Mouse (Mus musculus) kidney, embryonic 14.5 days (tissue): ENCODE results near the gene Abhd18. TPM values are rescaled to one million over a fixed set of nuclear protein-coding genes. Genes with fewer than 3 reads are reported as not detected.

Source experiments
- ATAC-seq: fragments of 200-750 bp; cut with Nextera tagmentation; 2 replicates; pipeline ENCODE4 v1.8.0; 2017; ENCODE audit warnings: moderate number of reproducible peaks, mild to moderate bottlenecking, moderate TSS enrichment, moderate library complexity; ENCODE audit not compliant: low FRiP score, low TSS enrichment
- H3K27ac ChIP-seq: fragments of 300-500 bp; sonication (generic); 2 replicates; pipeline ENCODE4 v1.5.1; 2014; ENCODE audit warnings: low read depth, mild to moderate bottlenecking, low read length, moderate library complexity, mixed read lengths
- H3K27me3 ChIP-seq: fragments of 300-500 bp; sonication (generic); 2 replicates; pipeline ENCODE4 v1.6.1; 2014; ENCODE audit warnings: mild to moderate bottlenecking, low read length; ENCODE audit not compliant: control insufficient read depth, insufficient read depth
- H3K36me3 ChIP-seq: fragments of 300-500 bp; sonication (generic); 2 replicates; pipeline ENCODE4 v1.6.1; 2014; ENCODE audit warnings: low read length, mixed read lengths; ENCODE audit not compliant: control insufficient read depth, insufficient read depth
- H3K4me1 ChIP-seq: fragments of 300-500 bp; sonication (generic); 2 replicates; pipeline ENCODE4 v1.6.1; 2014; ENCODE audit warnings: low read length, mixed read lengths; ENCODE audit not compliant: control insufficient read depth, insufficient read depth
- H3K4me2 ChIP-seq: fragments of 300-500 bp; sonication (generic); replicated peaks from 2 replicates; pipeline ENCODE4 v1.6.1; 2014; ENCODE audit warnings: low read depth, mild to moderate bottlenecking, low read length
- H3K4me3 ChIP-seq: fragments of 300-500 bp; sonication (generic); 2 replicates; pipeline ENCODE4 v1.5.1; 2014; ENCODE audit warnings: mild to moderate bottlenecking, low read length
- H3K9ac ChIP-seq: fragments of 300-500 bp; sonication (generic); 2 replicates; pipeline ENCODE4 v1.6.1; 2014; ENCODE audit warnings: low read depth, mild to moderate bottlenecking, low read length, moderate library complexity
- H3K9me3 ChIP-seq: fragments of 300-500 bp; sonication (generic); 2 replicates; pipeline ENCODE4 v1.6.1; 2016; ENCODE audit warnings: low read length; ENCODE audit not compliant: control insufficient read depth
- WGBS: fragments of 180-500 bp; shearing (Covaris S2); extraction: QIAGEN DNeasy Blood & Tissue Kit; methylation state at CpG from one replicate; pipeline ENCODE4 v1.1.7; 2014; 5-methylcytosine and 5-hydroxymethylcytosine counted together
- polyA plus RNA-seq: library from polyadenylated mRNA; unstranded; fragments of >200 nt; fragmentation: Nextera tagmentation; extraction: Ambion mirVana; gene quantifications from 2 replicates; pipeline ENCODE4 v1.2.1, GENCODE M21; 2014

Gene Abhd18
- polyA plus RNA-seq, 1 experiment from 2014 or later = 6.0 TPM

DNA sequence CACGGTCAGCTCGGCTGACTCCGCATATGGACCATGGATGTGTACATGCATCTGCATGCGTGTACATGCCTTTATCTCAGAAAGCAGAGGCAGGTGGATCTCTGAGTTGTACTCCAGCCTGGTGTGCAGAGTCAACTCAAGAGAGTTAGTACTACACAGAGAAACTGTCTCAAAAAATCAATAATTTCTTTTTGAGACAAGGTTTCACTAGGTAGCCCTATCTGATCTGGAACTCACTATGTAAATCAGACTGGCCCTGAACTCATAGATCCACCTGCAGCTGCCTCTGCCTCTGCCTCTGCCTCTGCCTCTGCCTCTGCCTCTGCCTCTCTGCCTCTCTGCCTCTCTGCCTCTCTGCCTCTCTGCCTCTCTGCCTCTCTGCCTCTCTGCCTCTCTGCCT, 91.8 kb downstream of the Abhd18 start:
- no peak overlapping the region for H3K27ac ChIP-seq
- 84% methylated on average over 4 of the region's 4 CpGs for WGBS
- H3K9ac ChIP-seq = no peak overlapping the region
- H3K27me3 ChIP-seq = no peaks in the 10 kb centered on the region
- H3K9me3 ChIP-seq = no peaks in the 10 kb centered on the region
- H3K36me3 ChIP-seq = no peaks in the 10 kb centered on the region
- no peaks in the 10 kb centered on the region for H3K4me1 ChIP-seq
- no peak overlapping the region for H3K4me2 ChIP-seq
- H3K4me3 ChIP-seq = no peak overlapping the region
- ATAC-seq = no peak

DNA sequence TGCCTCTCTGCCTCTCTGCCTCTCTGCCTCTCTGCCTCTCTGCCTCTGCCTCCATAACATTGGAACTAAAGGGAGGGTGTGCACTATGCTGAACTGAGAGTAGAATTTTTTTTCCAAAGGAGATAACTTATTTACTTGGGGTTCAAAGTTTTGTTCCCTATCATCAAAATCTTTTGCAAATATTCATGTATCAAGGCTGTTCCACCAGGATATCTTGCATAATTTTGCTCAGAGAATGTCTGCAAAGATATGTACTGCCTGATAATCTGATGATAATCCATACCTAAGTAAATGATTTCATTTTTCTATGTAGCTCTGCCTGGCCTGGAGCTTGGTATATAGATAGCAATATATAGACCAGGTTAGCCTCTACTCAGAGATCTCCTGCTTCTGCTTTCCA, 92.2 kb downstream of the Abhd18 start:
- no peak overlapping the region for H3K4me3 ChIP-seq
- ATAC-seq = no peak

DNA sequence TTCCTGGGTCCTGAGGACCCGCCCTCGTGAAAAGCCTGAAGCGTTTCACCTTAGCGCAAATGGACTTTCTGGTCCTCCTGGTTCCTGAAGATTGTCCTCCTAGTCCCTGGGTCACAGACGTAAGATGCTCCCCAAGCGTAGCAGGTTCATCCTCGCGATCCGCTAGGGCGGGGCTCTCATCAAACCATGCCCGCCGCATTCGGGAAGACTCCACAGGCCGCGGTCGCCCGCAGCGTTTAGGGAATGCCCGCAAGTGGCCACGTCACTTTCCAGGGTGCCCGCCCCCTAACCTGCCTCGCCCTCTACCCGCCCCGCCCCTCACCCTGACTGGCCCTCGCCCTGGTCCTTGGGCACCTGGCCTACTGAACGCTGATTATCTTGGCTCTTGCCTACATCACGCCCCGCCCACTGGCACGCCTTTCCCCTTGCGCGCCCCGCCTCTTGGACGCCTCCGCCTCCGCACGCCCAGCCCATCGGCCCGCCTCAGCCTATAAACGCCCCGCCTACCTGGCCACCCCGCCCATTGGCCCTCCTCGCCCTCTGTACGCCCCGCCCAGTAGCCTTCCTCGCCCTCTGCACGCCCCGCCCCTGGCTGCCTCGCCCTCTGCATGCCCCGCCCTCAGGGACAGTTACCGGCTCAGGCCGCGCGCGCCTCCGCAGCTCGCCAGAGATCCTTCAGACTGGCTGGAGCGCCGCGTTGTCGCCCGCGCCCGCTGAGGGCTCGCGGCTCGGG, 102.6 kb downstream of the Abhd18 start, which contains the start of gene Larp1b:
Gene Larp1b (plus strand): TSS at position 659 of the 733 bp plus-strand sequence.
- under 1% methylated on average over 65 of the region's 66 CpGs for WGBS
- H3K9ac ChIP-seq = peak within 1 kb of the TSS; percentile 76
- peak within 1 kb of the TSS; percentile 70 for H3K4me3 ChIP-seq
- H3K4me1 ChIP-seq = no peaks in the 10 kb centered on the region
- no peaks in the 10 kb centered on the region for H3K9me3 ChIP-seq
- peak; percentile 97 for ATAC-seq
- no peaks in the 10 kb centered on the region for H3K36me3 ChIP-seq
- H3K4me2 ChIP-seq = peak within 1 kb of the TSS; percentile 99
- H3K27me3 ChIP-seq = no peaks in the 10 kb centered on the region
- H3K27ac ChIP-seq = peak within 1 kb of the TSS; percentile 62

More for the DNA sequence above, 92.2 kb downstream of the Abhd18 start:
- Histone ChIP-seq H3K9ac (no peak overlapping the region), H3K27ac (no peak overlapping the region), H3K9me3 (no peaks in the 10 kb centered on the region), H3K27me3 (no peaks in the 10 kb centered on the region), H3K36me3 (no peaks in the 10 kb centered on the region), H3K4me1 (no peaks in the 10 kb centered on the region), H3K4me2 (no peak overlapping the region)

DNA sequence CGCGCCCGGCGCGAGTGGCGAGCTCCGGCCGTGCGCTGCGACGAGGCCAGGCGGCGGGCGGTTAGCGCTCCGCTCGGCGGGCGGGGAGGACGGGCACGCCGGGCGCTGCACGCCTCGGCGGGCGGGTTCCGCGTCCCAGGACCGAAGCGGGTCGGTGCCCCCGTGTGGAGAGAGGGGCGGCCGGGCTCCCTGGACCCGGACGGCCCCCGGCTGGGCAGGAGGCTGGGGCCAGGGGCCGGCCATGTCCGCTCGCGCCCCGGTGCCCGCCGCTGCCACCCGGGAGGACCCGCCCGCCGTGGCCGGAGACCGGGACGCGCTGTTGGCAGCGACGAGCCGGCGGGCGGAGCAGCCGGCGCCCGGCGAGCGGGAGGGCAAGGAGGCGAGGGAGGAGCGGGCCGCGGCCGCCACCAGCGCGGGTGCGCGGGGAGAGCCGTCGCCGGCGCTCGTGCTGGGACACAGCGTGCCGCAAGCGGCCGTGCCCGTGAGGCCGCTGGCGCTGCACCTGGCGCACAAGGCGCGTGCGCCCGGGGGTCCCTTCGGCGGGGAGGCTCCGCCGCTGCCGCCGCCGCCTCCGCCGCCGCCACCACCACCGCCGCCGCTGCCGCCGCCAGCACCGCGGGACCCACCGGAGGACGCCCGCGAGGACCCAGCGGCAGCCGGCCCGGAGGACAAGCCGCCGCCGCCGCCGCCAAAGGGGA, 103.3 kb downstream of the Abhd18 start:
- H3K36me3 ChIP-seq = no peaks in the 10 kb centered on the region
- ATAC-seq = peak; percentile 17
- no peaks in the 10 kb centered on the region for H3K27me3 ChIP-seq
- H3K4me1 ChIP-seq = no peaks in the 10 kb centered on the region
- peak overlapping the region; percentile 76 for H3K9ac ChIP-seq
- peak overlapping the region; percentile 70 for H3K4me3 ChIP-seq
- peak overlapping the region; percentile 99 for H3K4me2 ChIP-seq
- WGBS = under 1% methylated on average over 61 of the region's 118 CpGs
- peak overlapping the region; percentile 62 for H3K27ac ChIP-seq
- H3K9me3 ChIP-seq = no peaks in the 10 kb centered on the region

DNA sequence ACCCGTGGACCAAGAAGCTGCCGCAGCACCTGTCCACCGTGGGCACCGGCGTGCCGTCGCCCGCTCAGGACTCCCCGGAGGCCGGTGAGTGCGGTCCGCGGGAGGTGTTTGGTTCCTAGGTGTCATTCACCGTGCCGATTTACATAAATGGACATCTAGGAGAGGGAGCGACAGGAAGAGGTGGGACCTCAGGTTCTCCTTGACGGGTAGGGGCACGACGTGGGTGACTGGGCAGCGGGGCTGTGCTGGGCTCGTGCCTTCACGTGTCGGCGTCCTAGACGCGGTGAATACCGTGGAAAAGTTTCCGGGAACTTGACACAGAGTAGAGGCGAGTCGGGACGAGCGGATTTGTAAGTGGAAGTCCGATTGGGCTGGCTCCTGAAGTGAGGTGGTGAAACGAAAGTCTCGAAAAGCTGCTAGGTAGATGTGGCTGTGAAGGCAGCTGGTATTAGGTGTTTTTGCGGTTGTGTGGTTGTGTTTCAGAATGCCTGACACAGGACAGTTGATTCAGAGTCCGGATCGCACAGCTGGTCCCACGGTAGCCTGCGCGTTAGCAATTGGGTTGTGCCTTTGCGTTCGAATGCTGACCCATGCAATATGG, 103.9 kb downstream of the Abhd18 start:
- H3K9me3 ChIP-seq = no peaks in the 10 kb centered on the region
- peak overlapping the region; percentile 99 for H3K4me2 ChIP-seq
- H3K27ac ChIP-seq = no peak overlapping the region
- H3K9ac ChIP-seq = peak overlapping the region; percentile 76
- under 1% methylated on average over 43 of the region's 43 CpGs for WGBS
- H3K4me1 ChIP-seq = no peaks in the 10 kb centered on the region
- peak overlapping the region; percentile 70 for H3K4me3 ChIP-seq
- peak; percentile 5; the same call in 1 of the 2 replicates for ATAC-seq
- no peaks in the 10 kb centered on the region for H3K27me3 ChIP-seq
- no peaks in the 10 kb centered on the region for H3K36me3 ChIP-seq

DNA sequence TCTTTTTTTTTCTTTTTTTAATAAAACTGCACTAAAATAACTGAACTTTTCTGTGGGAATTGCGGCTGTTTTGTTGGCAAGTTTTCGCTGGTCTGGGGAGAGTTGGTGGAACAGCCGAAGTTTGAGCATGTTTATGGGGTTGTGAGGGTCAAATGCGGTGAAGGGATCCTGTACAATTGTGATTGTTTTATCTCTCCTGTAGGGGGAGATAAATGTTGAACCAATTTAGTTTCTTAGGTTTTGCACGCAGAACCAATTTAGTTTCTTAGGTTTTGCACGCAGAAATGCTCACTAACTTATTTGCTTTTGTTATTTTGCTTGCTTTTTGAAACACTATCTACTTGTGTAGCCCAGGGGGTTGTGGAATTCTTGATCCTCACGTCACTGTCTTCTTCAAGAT, 104.6 kb downstream of the Abhd18 start:
- Histone ChIP-seq H3K4me1 (no peaks in the 10 kb centered on the region), H3K27ac (no peak overlapping the region), H3K9me3 (no peaks in the 10 kb centered on the region), H3K4me2 (peak overlapping the region; percentile 99), H3K27me3 (no peaks in the 10 kb centered on the region), H3K9ac (peak overlapping the region; percentile 76; the same call in 1 of the 2 replicates), H3K36me3 (no peaks in the 10 kb centered on the region), H3K4me3 (peak overlapping the region; percentile 70)
- no peak for ATAC-seq
- 8% methylated on average over 7 of the region's 7 CpGs for WGBS

DNA sequence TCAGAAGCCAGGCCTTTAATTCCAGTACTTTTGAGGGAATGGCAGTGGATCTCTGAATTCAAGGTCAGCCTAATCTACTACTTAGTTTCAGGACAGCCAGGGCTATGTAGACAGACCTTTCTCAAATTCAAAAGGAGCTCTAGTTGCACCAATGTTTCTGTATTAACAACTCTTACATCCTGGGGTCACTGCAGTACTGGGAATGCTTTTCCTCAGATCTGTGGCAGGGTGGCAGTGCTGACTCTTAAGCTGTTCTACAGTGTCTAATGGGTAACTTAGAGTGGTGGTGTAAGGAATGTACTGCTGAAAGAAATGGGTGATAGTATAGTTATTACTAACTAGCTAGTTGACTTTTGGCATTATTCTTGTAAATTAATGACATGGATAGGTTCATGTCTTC, 105.8 kb downstream of the Abhd18 start:
- no peak overlapping the region for H3K9ac ChIP-seq
- ATAC-seq = no peak
- no peak overlapping the region for H3K4me2 ChIP-seq
- H3K36me3 ChIP-seq = no peaks in the 10 kb centered on the region
- no peaks in the 10 kb centered on the region for H3K4me1 ChIP-seq
- no peaks in the 10 kb centered on the region for H3K27me3 ChIP-seq
- no peak overlapping the region for H3K27ac ChIP-seq
- H3K9me3 ChIP-seq = no peaks in the 10 kb centered on the region
- H3K4me3 ChIP-seq = no peak overlapping the region

DNA sequence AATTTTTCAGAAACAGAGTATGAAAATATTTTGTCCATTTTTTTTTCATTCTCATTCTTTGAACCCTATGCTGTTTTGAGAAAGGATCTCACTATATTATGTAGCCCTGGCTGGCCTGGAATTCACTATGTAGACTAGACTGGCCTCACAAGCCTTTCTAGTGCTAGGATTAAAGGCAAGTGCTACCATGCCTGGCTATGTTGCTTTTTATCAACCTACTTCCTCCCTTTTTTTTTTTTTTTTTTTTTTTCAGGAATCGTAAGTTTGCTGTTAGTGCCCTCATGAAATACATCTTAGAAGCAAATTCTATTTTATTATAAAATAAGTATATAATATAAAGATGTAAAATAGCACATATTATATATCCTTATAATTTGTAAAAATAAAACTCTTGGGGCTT, 108.0 kb downstream of the Abhd18 start:
- ATAC-seq = no peak
- H3K27ac ChIP-seq = no peak overlapping the region
- no peaks in the 10 kb centered on the region for H3K27me3 ChIP-seq
- no peaks in the 10 kb centered on the region for H3K9me3 ChIP-seq
- 74% methylated on average over 1 of the region's 1 CpGs for WGBS
- H3K4me1 ChIP-seq = no peaks in the 10 kb centered on the region
- no peak overlapping the region for H3K4me2 ChIP-seq
- H3K9ac ChIP-seq = no peak overlapping the region
- no peaks in the 10 kb centered on the region for H3K36me3 ChIP-seq
- no peak overlapping the region for H3K4me3 ChIP-seq

DNA sequence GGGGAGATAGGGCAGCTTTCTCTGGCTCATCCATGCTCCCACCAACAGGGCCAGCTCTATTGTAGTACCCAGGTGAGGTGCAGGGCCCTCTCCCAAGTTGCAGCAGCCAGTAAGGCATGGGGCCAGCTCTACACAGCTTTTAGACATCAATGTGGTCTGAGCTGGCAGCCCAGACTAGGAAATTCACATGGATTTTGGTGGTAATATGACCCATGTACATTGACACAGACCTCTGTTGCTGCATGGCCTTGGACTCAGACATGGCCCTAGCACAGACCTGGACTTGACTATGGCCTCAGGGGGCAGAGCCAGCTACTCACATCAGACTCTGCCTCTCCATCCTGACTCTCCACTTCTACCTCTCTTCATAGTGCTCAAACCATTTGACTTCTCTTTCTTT, 112.1 kb downstream of the Abhd18 start:
- Histone ChIP-seq H3K4me2 (no peak overlapping the region), H3K36me3 (no peaks in the 10 kb centered on the region), H3K4me3 (no peak overlapping the region), H3K9me3 (no peaks in the 10 kb centered on the region), H3K27ac (no peak overlapping the region), H3K9ac (no peak overlapping the region), H3K27me3 (no peaks in the 10 kb centered on the region), H3K4me1 (no peaks in the 10 kb centered on the region)
- ATAC-seq = no peak
